Mouse (Mus musculus): ENCODE data around the gene Rnf157.

The Rnf157 gene

DNA sequence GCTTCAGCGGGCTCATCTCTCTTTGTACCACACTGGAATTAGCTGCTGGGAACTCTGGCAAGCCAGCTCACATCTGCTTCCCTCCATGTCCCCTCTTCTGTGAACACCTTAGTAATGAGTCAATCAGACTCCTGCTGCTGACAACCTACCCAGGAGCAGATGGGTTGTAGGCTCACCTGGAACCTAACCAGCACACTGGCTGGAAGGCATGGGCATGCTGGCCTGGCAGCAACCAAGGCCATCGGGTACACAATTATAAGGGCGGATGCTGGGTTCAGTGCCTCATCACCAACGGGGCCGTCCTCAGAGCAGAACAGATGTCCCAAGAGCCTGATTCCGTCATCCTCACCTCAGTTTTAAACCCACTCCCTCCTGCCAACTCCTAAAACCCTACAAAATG lies 114.2 kb downstream of the Rnf157 start:
- DNase-seq (ENCODE audit: low spot score): no peak

DNA sequence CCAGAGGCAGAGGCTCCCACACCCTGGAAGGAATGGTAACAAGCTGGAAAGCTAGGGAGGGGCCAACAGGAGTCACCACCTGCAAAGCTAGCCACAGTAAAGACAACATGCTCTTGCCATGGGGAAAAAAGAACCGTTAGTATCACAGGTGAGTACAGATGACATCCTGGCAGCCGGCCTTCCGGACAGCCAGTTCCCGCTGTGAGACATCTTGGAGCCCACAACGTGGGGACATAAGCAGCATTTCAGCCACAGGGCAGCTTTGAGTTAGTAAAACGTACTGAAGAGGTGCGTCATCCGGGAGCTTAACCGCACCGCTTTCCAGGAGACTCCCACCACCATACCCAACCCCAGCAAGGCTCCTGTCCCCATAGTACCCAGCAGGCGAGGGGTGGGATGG lies 114.6 kb downstream of the Rnf157 start:
- no peak for DNase-seq (ENCODE audit: low spot score)

DNA sequence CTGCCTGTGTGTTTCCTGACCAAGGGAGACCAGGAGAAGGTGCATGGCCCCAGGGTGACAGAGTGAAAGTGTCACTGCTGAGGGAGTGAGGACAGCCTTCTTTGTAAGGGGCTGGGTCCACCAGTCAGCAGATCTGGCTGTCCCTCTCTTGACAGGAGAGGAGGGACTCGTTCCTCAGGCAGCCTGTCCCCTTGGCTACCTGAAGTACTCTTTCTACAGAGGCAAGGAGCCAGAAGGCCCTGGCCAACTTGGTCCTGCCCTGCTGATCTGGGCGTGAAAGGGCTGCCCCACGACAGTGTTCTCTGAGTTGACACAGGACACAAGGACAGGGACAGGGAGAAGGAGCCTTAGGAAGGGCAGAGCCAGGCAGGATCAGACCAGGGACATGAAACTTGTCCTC lies 115.8 kb downstream of the Rnf157 start:
- DNase-seq (ENCODE audit: low spot score): no peak

DNA sequence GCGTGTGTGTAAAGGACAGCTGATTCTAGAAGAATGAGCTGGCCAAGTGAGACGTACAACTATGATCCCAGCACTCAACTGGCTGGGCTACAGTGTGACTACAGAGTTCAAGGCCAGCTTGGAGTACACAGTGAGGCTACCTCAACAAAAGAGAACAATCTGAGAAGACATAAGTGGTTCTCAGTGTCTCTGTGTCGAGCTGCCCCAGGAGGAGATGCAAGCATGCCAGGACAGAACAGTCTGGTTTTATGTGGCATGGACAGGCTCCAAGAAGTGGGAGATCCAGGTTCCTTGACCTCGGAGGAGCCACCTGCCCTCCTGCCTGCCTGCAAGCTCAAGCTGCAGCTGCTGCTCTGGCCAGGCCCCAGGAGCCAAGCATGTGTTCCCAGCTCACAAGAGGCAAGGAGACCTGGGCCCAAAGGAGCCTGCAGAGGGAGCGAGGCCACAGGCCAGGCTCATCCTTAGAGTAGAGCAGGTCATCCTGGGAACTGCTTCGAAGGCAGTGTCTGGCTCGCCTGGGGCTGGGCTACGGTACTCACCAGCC lies 116.6 kb downstream of the Rnf157 start:
- DNase-seq (ENCODE audit: low spot score): peak; percentile 69

DNA sequence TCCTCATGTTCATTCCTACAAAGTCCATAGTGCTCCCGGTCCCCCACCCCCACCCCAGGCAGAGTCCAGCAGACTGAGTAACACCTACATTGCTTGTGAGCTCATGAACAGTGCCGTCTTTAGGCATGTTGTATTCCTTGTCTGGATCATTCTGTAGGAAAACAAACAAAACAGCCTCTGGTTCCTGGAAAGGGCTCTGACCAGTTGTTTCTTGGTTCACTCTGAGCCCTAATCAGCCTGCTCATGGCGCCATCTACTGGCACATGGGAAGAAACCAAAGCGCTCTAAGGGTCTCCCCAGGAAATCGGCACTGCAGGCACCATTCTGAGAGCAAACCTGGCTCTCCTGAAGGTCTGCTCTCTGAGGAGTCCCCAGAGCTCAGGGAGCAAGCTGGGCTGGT lies 118.5 kb downstream of the Rnf157 start:
- DNase-seq (ENCODE audit: low spot score): peak; percentile 74

DNA sequence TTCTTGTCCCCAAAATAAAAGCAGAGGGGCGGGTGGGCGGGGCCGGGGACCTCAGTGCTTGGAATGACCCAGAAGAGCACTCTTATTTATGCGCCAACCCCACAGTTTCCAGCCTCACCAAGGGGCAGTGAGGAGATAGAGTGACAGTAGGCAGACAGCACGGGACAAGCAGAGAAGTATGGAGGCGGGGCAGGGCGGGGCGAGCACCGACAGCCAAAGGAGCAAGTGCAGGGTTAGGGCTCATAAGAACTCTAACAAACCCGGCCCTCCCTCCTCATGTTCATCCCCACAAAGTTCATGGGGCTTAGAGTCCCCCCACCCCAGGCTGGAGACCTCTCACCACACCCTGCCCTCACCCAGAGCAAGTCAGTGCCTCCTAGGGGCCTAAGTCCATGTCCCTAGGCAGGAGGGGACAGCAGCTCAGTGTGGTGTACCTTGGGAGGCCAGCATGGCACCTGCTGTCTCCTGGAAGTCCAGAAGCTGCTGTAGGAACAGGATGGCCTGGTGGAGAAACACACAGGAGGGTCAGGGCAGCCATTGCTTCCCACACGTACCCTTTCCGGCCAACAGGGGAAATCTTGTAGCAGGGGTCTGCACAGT lies 119.2 kb downstream of the Rnf157 start:
- DNase-seq (ENCODE audit: low spot score): no peak

DNA sequence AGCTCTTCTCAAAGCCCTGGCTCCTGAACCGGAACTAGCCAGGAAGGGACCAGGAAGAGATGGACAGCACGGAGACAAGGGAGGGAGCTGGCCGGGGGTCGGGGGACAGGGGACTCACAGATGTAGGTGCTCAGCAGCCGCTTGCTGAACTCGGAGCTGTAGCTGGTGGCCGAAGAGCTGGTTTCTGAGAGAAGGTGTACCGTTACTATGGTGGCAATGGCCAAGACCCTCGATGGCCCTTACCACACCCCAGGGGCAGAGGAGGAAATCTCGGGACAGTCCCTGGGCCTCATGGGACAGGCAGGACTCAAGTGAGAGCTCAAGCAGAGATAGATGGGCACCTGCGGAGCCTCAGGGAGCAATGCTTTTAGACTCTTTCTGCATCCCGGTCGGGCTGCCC lies 120.4 kb downstream of the Rnf157 start:
- no peak for DNase-seq (ENCODE audit: low spot score)

DNA sequence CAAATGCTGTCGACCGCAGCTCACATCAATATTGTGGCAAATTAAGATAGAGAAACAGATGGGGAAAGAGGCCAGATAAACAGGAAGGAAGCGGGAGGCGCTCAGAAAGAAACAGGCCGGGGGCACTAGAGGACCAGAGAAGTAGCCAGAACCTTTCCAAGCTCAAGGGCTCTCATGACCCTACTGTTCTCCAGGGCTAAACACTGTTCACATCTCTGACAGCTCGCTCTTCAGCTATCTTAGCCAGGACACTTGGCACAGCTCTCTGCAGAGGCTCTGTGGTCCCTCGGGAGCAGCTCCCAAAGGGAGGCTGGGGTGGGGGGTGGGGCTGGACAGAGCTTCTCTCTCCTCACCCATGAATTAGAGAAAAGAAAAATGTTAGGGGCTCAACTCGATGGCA lies 122.3 kb downstream of the Rnf157 start:
- no peak for DNase-seq (ENCODE audit: low spot score)

DNA sequence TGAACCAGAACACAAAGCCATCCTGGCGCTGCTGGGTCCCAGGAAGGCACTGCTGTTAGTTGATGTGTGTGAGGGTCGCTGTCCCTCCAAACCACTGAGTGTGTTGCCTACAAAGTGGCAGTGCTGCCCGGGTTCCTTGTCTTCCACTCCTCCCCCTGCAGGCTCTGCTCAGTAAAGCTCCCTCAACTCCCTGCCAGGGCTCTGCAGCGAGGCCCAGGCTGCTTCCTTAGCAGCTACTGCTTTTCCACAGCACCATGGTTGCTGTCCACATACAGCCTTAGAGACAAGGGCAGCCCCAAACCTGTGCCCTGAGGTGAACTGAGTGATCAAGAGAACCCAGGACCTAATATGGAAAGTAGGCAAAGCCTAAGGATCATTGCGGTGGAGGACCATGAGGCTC lies 125.5 kb downstream of the Rnf157 start:
- DNase-seq (ENCODE audit: low spot score): no peak

Data from testis, postnatal 10 days (tissue).